Mouse (Mus musculus): ENCODE data around the gene Gm3417. TPM values are rescaled to one million over a fixed set of nuclear protein-coding genes. Genes with fewer than 3 reads are reported as not detected.
"Not testable (repeated sequence)": the region's sequence is repeated elsewhere in the genome, so short reads cannot be mapped to it uniquely, and the experiment has no call there.

Gene Gm3417
- polyA plus RNA-seq (2014; fragmentation: Nextera tagmentation; extraction: Ambion mirVana) = 1.9 and 2.2 TPM in 2 replicates

- not testable (repeated sequence) for DNase-seq (ENCODE audit: low spot score); H3K9ac ChIP-seq (ENCODE audit: low read length); H3K9me3 ChIP-seq (ENCODE audit: control insufficient read depth, low read length); H3K4me2 ChIP-seq (ENCODE audit: low read depth, low read length, severe bottlenecking); H3K4me1 ChIP-seq (replicated peaks; ENCODE audit: control insufficient read depth, insufficient read depth, low read length); H3K4me3 ChIP-seq (ENCODE audit: low read depth, low read length); H3K27ac ChIP-seq (ENCODE audit: low read depth, low read length); H3K27me3 ChIP-seq (ENCODE audit: control insufficient read depth, insufficient read depth, low read length); H3K36me3 ChIP-seq (ENCODE audit: control insufficient read depth, insufficient read depth, low read length)
- peak; percentile 99 for ATAC-seq (replicated peaks; ENCODE audit: low FRiP score)
- WGBS = no CpG with 5 or more reads among the region's 60 CpGs
Measured at GRCm38 (mm10) chr17:14978362-14979038, at the start of gene Gm3417, which contains the start of gene 9030025P20Rik. Gene Gm3417, minus strand, starts transcription at chr17:14978790. Gene 9030025P20Rik, plus strand, starts transcription at chr17:14978468.

GRCm38 (mm10) chr17:15025513-15025912, 46.9 kb upstream of the Gm3417 start:
- ATAC-seq (replicated peaks; ENCODE audit: low FRiP score); H3K27me3 ChIP-seq (ENCODE audit: control insufficient read depth, insufficient read depth, low read length); H3K27ac ChIP-seq (ENCODE audit: low read depth, low read length); DNase-seq (ENCODE audit: low spot score); H3K4me1 ChIP-seq (replicated peaks; ENCODE audit: control insufficient read depth, insufficient read depth, low read length); H3K9me3 ChIP-seq (ENCODE audit: control insufficient read depth, low read length); H3K9ac ChIP-seq (ENCODE audit: low read length); H3K4me2 ChIP-seq (ENCODE audit: low read depth, low read length, severe bottlenecking); H3K36me3 ChIP-seq (ENCODE audit: control insufficient read depth, insufficient read depth, low read length); H3K4me3 ChIP-seq (ENCODE audit: low read depth, low read length): not testable (repeated sequence)
- WGBS = no CpG with 5 or more reads among the region's 6 CpGs

- H3K9ac ChIP-seq (ENCODE audit: low read length); H3K4me2 ChIP-seq (ENCODE audit: low read depth, low read length, severe bottlenecking); DNase-seq (ENCODE audit: low spot score); H3K27me3 ChIP-seq (ENCODE audit: control insufficient read depth, insufficient read depth, low read length); H3K27ac ChIP-seq (ENCODE audit: low read depth, low read length); H3K4me3 ChIP-seq (ENCODE audit: low read depth, low read length); H3K4me1 ChIP-seq (replicated peaks; ENCODE audit: control insufficient read depth, insufficient read depth, low read length); H3K9me3 ChIP-seq (ENCODE audit: control insufficient read depth, low read length); H3K36me3 ChIP-seq (ENCODE audit: control insufficient read depth, insufficient read depth, low read length): not testable (repeated sequence)
- peak; percentile 93 for ATAC-seq (replicated peaks; ENCODE audit: low FRiP score)
- WGBS = no CpG with 5 or more reads among the region's 48 CpGs
Measured at GRCm38 (mm10) chr17:15024502-15025193, 46.1 kb upstream of the Gm3417 start.

- peak; percentile 45 for ATAC-seq (replicated peaks; ENCODE audit: low FRiP score)
- H3K4me3 ChIP-seq (ENCODE audit: low read depth, low read length); H3K9ac ChIP-seq (ENCODE audit: low read length); H3K36me3 ChIP-seq (ENCODE audit: control insufficient read depth, insufficient read depth, low read length); DNase-seq (ENCODE audit: low spot score); H3K4me1 ChIP-seq (replicated peaks; ENCODE audit: control insufficient read depth, insufficient read depth, low read length); H3K4me2 ChIP-seq (ENCODE audit: low read depth, low read length, severe bottlenecking); H3K9me3 ChIP-seq (ENCODE audit: control insufficient read depth, low read length); H3K27me3 ChIP-seq (ENCODE audit: control insufficient read depth, insufficient read depth, low read length); H3K27ac ChIP-seq (ENCODE audit: low read depth, low read length): not testable (repeated sequence)
- WGBS = no CpG with 5 or more reads among the region's 97 CpGs
Measured at GRCm38 (mm10) chr17:15023878-15024492, 45.4 kb upstream of the Gm3417 start.

GRCm38 (mm10) chr17:15021503-15022220, 43.1 kb upstream of the Gm3417 start:
- not testable (repeated sequence) for H3K4me2 ChIP-seq (ENCODE audit: low read depth, low read length, severe bottlenecking); H3K9me3 ChIP-seq (ENCODE audit: control insufficient read depth, low read length); H3K9ac ChIP-seq (ENCODE audit: low read length); H3K27ac ChIP-seq (ENCODE audit: low read depth, low read length); ATAC-seq (replicated peaks; ENCODE audit: low FRiP score); DNase-seq (ENCODE audit: low spot score); H3K4me3 ChIP-seq (ENCODE audit: low read depth, low read length); H3K36me3 ChIP-seq (ENCODE audit: control insufficient read depth, insufficient read depth, low read length); H3K27me3 ChIP-seq (ENCODE audit: control insufficient read depth, insufficient read depth, low read length); H3K4me1 ChIP-seq (replicated peaks; ENCODE audit: control insufficient read depth, insufficient read depth, low read length)
- 88% methylated on average over 3 of the region's 3 CpGs for WGBS

GRCm38 (mm10) chr17:15009706-15010413, 31.3 kb upstream of the Gm3417 start, which contains the start of gene Gm3435:
Gene Gm3435, plus strand, starts transcription at chr17:15010176.
- H3K27me3 ChIP-seq (ENCODE audit: control insufficient read depth, insufficient read depth, low read length); H3K4me2 ChIP-seq (ENCODE audit: low read depth, low read length, severe bottlenecking); H3K4me3 ChIP-seq (ENCODE audit: low read depth, low read length); H3K36me3 ChIP-seq (ENCODE audit: control insufficient read depth, insufficient read depth, low read length); H3K9me3 ChIP-seq (ENCODE audit: control insufficient read depth, low read length); H3K27ac ChIP-seq (ENCODE audit: low read depth, low read length); H3K4me1 ChIP-seq (replicated peaks; ENCODE audit: control insufficient read depth, insufficient read depth, low read length); DNase-seq (ENCODE audit: low spot score); H3K9ac ChIP-seq (ENCODE audit: low read length): not testable (repeated sequence)
- no CpG with 5 or more reads among the region's 60 CpGs for WGBS
- ATAC-seq (replicated peaks; ENCODE audit: low FRiP score) = peak; percentile 98

- not testable (repeated sequence) for H3K27me3 ChIP-seq (ENCODE audit: control insufficient read depth, insufficient read depth, low read length); H3K4me2 ChIP-seq (ENCODE audit: low read depth, low read length, severe bottlenecking); H3K9ac ChIP-seq (ENCODE audit: low read length); DNase-seq (ENCODE audit: low spot score); H3K9me3 ChIP-seq (ENCODE audit: control insufficient read depth, low read length); H3K4me1 ChIP-seq (replicated peaks; ENCODE audit: control insufficient read depth, insufficient read depth, low read length); H3K4me3 ChIP-seq (ENCODE audit: low read depth, low read length); H3K36me3 ChIP-seq (ENCODE audit: control insufficient read depth, insufficient read depth, low read length); H3K27ac ChIP-seq (ENCODE audit: low read depth, low read length)
- WGBS = no CpG with 5 or more reads among the region's 3 CpGs
- 0 out of 2 replicates have a peak, but pooled peaks have one; percentile 7 for ATAC-seq (replicated peaks; ENCODE audit: low FRiP score)
Measured at GRCm38 (mm10) chr17:15009088-15009487, 30.5 kb upstream of the Gm3417 start.

- H3K9ac ChIP-seq (ENCODE audit: low read length); H3K9me3 ChIP-seq (ENCODE audit: control insufficient read depth, low read length); H3K4me2 ChIP-seq (ENCODE audit: low read depth, low read length, severe bottlenecking); DNase-seq (ENCODE audit: low spot score); H3K36me3 ChIP-seq (ENCODE audit: control insufficient read depth, insufficient read depth, low read length); H3K27ac ChIP-seq (ENCODE audit: low read depth, low read length); H3K4me3 ChIP-seq (ENCODE audit: low read depth, low read length); H3K4me1 ChIP-seq (replicated peaks; ENCODE audit: control insufficient read depth, insufficient read depth, low read length); ATAC-seq (replicated peaks; ENCODE audit: low FRiP score); H3K27me3 ChIP-seq (ENCODE audit: control insufficient read depth, insufficient read depth, low read length): not testable (repeated sequence)
- WGBS = no CpG with 5 or more reads among the region's 4 CpGs
Measured at GRCm38 (mm10) chr17:15000047-15000446, 21.5 kb upstream of the Gm3417 start.

Measured in forebrain, embryonic 11.5 days (tissue).